Mouse (Mus musculus): ENCODE measurements around the gene Asic2.

Gene Asic2

DNA sequence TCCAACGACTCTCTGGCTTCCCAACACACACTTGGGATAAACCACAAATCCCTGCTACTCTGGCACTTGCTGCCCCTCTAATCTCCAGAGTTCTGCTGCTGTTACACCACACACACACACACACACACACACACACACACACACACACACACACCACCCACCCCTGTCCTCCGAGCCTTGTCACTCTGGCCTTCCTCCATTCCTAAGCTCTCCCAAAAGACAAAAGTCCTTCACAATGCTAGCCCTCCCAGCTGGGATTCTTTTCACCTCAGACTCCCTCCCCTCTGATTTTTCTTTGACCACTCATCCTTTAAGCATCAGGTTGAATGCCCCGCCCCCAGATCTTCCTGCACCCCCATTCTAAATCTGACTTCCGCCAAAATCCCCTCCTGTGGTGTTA, 506.5 kb downstream of the Asic2 start:
- no peak for DNase-seq (ENCODE audit: low read depth in 2 of 2, low spot score in 2 of 2)

DNA sequence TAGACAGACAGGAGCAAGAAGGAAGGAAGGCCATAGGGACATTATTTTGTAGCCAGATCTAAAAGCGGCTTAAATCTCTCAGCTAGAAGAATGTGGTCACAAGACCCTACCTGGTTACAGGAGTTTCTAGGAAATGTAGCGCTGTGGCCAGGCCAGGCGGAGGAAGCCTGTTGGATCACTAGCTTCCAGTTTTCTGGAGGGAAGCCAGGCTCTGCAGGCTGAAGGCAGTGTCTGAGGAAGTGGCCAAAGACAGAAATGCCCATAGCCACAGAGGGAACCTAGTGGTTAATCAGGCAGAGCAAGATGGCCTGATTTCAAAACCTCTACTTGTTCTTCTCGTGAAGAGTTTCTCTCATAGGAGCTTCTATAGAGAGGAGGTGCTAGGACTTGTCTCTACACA, 513.3 kb downstream of the Asic2 start:
- no peak for DNase-seq (ENCODE audit: low read depth in 2 of 2, low spot score in 2 of 2)

DNA sequence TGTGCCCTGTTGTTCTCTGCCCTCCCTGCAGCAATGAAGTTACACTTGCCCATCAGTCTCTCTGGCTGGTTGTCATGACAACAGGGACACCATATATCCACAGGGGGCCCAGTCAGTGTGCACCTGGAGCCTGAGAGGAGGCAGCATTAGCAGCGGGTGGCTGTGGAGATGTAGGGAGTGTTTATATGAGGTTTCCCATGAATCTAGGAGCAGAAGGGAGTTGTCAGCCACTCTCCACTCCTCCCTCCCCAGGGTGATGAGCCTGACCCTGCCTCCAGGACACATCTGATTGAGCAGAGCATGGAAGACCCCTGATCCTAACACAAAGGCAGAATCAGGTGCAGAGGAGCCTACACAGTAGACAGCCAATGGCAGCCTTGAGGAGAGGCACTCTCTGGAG, 514.1 kb downstream of the Asic2 start:
- no peak for DNase-seq (ENCODE audit: low read depth in 2 of 2, low spot score in 2 of 2)

DNA sequence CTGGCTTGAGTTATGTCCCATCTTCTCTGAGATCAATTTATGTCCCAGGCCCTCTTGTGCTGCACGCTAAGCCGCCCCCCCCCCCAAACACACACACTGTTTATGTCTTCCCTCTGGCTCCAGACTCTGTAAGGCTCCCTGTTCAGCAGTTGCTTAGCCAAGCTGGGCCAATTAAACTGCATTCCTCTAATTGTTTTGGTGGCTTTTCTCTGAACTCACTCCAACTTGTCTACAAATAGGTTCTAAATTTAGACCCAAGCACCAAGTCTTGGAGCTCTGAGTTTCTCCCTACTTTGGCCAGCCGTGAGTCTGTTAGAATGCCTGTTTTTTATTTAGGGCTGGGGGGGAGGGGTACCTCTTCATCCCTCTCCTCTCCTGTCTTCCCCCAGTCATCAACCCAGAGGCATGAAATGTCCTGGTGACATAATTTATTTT, 519.0 kb downstream of the Asic2 start:
- DNase-seq (ENCODE audit: low read depth in 2 of 2, low spot score in 2 of 2), result no peak

DNA sequence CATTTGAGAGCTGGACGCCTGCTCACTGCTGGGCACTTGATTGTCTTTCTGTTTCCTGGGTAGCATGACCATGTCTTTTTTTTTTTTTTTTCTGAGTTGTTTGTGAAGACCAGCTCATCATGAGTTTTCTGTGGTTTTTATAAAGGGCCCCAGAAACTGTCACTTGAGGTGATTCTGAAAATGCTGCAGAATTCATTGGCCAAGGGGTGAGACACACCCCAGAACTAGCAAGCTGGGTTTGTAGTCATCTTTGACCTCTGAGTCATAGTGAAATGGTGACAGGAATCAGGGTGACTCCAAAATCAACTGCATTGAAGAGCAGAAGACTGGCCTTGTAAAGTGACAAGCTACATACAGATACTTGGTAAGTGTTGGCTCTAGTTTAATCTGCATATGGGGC, 521.9 kb downstream of the Asic2 start:
- DNase-seq (ENCODE audit: low read depth in 2 of 2, low spot score in 2 of 2), result no peak

DNA sequence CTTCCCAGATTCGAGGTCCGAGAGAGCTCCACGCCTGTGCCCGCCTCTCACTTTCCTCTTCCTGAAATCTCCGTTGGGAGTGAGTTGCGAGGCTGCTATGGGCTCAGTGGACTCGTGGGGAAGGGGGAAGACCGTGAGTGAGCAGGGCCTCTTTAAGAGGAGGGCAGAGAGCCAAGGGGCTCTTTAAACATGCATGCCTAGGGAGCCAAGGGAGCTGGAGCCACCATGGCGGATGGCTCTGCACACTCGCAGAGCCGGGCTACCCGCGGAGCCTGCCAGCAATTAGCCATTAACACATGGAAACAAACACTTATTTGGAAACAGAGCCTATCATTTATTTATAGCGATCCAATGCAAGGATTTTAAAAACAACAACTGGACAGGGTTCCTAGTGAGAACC, 541.4 kb downstream of the Asic2 start:
- no peak for DNase-seq (ENCODE audit: low read depth in 2 of 2, low spot score in 2 of 2)

DNA sequence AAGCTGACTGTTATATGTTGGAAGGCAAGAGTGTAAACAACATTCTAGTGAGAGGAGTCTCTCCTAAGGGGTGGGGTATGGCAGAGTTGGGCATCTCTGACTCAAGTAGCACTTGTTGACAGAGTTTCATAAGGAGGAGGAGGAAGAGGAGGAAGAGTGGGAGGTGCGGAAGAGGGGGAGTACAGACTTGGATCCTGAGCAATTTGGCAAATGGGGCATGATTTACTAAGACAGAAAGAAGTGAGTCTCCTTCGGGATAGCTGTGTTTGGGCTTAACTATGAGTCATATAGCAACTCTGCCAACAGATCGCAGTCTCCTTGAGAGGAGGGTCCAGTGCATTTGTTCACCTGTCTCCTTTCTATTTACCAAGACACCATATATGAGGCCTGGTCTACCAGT, 549.1 kb downstream of the Asic2 start:
- DNase-seq (ENCODE audit: low read depth in 2 of 2, low spot score in 2 of 2), result no peak

DNA sequence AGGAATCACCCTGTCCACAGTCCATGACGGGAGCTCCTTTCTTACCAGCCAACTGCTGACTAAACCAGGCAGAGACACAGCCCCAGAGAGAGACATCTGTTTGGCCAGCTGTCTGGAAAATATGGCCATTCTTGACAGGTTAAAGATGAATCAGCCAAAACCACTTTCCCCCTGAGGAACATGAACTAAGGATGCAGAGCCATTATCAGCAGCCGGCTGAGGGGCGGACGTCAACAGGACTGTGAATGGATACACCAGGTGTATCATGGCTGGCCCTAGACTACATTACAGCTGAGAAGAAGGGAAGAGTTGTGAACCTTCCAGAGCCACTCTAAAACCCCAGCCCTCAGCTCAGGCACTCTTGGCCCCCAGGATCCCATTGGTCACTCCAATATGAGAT, 550.2 kb downstream of the Asic2 start:
- DNase-seq (ENCODE audit: low read depth in 2 of 2, low spot score in 2 of 2), result no peak

DNA sequence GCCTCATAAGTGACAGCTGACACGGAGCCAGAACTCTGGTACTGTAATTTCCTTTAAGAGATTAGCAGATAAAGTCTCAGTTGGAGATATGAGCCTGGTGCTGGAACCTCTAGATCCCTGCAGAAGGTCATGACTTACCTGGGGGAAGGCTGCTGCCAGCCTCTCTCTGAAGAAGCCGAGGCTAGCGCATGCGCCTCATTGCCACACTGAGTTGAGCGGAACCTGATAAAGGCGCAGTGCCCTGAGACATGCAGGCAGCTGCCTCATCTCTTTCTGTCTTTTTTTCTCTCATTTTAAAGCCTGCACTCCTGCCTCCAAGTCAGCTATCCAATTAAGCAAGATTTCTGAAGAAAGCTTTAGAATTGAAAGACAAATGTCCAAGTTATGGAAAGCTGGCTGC, 551.9 kb downstream of the Asic2 start:
- DNase-seq (ENCODE audit: low read depth in 2 of 2, low spot score in 2 of 2), result no peak

DNA sequence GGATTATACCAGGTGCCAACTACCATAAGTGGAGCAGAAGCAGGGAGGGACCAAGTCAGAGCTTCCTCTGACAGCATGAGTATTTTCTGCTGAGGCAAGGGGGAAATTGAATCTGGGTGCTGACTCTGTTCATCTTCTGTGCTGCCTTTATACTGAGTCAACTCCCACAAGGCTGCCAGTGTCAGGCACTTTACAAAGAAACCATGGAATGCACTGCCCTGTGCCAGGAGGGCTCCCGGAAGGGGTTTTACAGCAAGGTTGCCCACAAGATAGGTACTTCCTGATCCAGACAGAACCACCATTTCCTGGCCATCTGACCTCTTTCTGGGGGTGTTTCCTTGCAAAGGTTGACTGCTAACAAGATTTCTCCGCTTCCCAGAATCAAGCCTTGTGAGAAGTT, 553.7 kb downstream of the Asic2 start:
- DNase-seq (ENCODE audit: low read depth in 2 of 2, low spot score in 2 of 2), result no peak

DNA sequence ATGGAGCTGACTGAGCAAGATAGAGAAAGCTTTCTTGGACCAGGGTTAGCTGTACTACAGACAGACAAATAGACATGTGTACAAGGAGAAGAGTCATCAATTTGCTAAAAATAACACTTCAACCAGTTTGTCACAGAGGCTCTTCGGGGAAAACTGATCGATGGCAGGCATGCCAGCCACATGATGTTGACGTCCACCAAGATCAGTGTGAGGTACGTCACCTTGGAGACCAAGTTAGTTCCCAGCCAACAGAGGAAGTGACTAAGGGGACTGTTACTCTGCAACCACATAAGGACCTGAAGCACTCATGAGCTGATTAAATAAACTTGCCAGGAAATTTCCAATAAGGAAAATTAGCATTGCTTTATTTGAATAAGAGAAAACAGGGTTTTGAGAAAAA, 557.0 kb downstream of the Asic2 start:
- DNase-seq (ENCODE audit: low read depth in 2 of 2, low spot score in 2 of 2), result no peak

DNA sequence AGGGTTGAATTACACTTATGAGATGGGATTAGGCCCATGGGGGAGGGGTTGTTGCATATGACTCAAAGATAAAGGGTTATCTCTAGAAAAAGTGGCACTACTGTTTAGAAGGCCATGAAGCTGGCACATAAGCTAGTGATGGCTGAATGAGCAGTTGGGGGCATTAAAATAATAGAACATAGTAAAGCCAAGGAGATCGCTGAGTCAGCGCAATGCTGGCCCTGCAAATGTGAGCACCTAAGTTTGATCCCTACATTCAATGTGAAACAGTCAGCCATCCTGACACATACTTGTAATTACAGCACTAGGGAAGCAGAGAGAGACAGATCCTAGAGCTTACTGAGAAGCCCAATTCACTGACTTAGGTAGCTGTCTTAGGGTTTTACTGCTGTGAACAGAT, 562.3 kb downstream of the Asic2 start:
- DNase-seq (ENCODE audit: low read depth in 2 of 2, low spot score in 2 of 2), result no peak

DNA sequence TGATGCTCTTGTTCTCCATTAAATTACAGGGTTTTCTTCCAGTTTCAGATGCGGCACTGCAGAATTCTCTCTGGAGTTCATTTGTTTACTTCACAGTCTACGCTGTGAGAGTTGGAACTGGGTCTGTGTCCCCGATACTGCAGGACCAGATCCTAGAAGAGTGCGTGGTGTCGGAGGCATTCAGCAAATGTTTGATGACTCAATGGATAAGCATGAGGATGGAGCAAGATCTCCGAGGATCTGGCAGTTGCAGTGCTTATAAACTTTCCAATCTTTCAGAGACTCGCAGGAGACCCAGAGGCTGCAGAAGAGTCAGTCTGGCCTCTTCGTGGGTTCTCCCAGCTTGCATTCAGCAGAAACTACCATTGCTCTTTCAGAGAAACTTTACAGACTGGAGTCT, 566.0 kb downstream of the Asic2 start:
- DNase-seq (ENCODE audit: low read depth in 2 of 2, low spot score in 2 of 2), result no peak

DNA sequence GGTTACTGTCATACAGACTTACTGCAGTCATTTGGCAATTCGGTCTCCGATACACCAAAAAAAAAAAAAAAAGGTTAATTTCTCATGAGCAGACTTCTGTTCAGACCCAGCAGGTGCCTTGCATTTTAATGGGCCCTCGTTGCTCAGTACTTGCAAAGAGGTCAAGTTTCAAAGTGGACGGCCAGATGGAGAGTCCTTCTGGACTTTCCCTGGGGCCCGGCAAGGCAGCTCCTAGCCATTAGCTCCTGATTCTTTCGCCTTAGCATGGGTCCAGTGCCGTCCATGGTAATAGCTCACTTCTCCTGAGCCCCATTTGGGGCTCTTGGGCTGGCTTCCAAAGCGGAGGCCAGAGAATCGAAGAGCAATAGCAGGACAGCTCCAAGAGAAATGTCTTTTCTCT, 575.4 kb downstream of the Asic2 start:
- DNase-seq (ENCODE audit: low read depth in 2 of 2, low spot score in 2 of 2), result no peak

DNA sequence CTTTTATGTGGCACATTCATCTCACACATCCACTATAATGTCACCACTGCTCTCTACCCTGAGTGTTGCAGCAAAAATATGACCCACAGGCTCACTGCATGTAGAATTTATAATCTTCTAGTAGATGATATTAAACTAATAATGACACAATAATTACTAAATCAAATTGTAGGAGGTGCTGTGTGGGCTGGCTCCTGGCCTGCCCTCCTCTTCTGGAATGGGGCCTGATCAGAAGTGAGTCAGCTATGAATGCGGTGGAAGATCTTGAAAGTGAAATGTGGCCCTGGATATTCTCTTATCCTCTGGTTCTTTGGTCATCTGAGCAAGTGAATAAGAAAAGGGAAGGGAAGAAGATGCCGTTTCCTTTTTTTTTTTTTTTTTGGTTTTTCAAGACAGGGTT, 582.1 kb downstream of the Asic2 start:
- no peak for DNase-seq (ENCODE audit: low read depth in 2 of 2, low spot score in 2 of 2)

DNA sequence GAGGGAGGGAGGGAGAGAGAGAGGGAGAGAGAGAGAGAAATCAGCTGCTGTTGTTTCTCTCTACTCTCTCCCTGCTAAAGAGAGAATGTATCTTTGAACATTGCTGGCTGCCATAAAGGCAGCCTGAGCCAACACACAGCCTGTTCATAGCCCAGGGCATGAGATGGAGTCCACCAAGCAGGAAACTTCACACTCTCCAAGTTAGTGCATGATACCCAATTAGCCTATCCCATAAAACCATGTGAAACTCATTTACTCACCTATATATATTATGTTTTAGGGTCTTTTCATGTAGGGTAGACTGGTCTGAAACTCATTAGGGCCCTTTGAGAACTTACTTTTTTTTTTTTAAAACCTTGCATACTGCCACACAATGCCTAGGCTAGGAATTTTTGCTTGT, 582.7 kb downstream of the Asic2 start:
- no peak for DNase-seq (ENCODE audit: low read depth in 2 of 2, low spot score in 2 of 2)

DNA sequence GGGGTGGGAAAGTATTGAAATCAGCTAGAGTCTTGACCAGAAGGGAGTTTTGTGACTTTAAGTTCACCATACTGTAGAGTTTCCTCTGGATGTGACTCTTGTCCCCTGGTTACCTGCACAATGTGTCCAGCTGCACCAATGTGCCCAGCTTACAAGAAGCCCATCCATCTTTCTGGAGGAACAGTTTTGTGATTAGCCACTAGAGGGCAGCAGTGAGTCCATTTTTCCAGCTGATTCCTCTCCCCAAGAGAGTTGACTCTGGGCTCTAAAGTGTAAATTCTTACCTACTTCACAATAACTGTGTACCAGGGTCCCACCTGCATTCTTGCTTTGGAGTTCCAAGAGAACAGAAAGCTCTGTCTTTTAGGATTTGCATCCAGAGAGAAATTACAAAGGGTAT, 593.4 kb downstream of the Asic2 start:
- DNase-seq (ENCODE audit: low read depth in 2 of 2, low spot score in 2 of 2), result no peak

DNA sequence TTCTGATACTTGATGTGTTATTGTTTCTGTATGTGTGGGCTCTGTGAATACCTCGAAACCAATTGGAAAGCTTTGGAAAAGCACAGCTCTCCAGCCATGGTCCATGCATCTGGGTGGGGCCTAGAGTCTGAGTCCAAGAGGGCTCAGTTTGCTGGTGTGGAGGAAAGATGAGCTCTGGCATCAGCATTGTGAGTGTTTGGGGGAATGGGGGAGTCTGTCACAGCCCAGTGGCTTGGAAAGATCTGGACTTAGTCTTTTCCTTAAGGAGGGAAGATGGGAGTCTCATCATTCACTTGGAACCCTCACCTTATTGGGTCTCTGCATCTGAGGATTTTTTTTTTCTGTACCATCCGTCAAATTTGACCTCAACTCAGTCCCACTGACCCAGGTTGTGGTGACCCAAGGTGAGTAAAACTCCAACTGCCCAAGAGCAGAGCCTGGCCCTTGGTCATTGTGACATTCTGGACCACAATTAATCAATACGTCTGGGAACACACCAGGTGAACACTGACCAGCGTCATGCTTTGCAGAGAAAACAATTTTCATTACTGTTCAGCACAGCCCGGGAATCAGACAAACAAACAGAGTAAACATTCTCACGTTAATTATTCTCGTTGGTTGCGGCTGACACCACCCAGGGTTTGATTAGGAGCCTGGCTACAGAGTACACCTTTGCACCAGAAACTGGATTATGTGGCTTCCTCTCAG, 594.1 kb downstream of the Asic2 start:
- no peak for DNase-seq (ENCODE audit: low read depth in 2 of 2, low spot score in 2 of 2)

DNA sequence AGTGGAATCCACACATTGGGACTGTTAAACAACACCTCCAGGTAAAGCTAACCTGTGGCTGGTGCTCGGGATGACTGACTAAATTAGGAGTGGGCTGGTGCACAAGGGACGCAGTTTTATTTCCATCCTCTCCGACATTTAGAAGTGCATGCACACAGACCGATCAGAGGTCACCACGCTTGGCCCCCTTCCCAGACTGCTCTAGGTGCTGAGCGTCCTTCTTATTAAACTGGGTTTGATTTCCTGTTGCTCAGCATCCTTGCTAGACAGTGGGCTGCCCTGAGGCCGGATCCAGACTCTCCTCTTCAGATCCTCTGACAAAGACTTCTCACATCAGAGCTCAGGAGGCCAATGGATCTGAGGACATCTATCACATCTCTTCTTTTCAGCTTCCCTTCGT, 596.7 kb downstream of the Asic2 start:
- DNase-seq (ENCODE audit: low read depth in 2 of 2, low spot score in 2 of 2), result no peak

DNA sequence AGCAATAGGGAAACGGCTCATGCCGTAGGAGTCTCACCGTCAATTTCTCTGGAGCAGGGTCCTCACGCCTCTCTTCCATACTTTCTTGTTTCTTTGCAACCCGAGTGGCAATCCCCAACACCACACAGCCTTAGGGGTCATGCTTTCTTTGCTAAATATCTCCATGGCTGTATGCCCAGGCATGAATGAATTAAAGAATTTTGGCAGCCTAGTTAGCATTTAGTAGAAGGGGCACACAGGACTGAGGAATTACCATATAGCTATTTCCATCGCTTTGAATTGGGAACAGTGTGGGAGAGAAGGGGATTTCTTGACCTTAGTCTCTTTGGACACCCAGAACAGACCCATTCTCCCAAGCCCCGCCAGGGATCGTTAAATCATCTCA, 597.8 kb downstream of the Asic2 start:
- DNase-seq (ENCODE audit: low read depth in 2 of 2, low spot score in 2 of 2), result no peak

DNA sequence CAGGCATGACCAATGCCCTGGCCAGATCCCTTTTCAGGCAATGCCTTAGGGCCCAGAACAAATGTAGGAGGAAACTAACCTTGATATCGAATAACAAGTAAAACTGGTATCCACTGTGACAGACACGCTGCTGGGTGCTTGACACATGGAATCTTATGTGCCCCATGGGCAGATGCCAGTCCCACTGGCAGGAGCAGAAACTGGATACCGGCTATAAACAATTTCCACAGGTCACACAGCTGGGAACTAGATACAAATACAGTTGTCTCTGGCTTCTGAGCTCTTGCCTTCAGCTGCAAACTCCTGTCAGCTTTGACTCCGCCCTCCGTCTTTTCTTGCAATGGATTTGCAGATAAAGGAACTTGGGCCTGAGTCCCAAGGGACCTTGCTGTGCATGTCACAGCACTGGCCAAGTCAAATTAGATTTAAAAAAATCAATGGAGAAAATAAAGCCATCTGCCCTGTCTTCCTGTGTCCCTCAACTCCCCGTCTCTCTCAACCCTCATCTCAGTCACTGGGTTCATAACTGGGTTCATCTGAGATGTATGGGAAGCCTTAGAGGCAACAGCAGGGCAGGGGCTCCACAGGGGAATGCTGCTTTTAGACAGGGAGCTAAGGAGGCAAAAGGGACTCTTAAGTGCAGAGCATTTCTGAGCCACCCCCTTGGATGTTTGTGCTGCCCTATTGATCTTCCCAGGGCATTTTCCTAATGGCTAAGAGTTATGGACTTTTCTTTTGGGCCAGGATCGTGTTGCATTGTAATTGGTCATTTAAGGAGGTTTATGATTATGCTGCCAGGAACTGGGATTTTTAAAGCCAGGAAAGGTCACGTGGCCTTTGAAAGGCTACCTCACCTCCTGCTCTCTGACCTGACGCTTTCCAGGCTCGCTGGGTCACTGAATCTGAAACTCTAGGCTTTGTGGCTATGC, 598.5 kb downstream of the Asic2 start:
- DNase-seq (ENCODE audit: low read depth in 2 of 2, low spot score in 2 of 2), result no peak

DNA sequence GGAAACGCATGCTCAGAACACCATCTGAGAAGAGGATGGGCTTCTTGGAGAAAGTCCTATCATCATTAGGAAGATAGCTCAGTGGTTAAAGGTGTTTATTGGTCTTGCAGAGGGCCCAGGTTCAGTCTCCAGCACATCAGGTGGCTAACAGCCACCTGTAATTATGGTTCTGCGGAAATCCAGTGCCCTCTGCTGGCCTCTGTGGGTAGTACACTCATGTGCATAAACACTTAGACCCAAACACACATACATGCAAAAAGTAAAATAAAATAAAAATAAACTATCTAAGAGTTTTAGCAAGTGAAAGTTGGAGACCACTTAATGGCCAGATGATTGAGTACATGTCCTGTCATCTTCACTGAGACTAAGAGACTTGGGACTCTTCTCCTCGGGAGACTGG, 603.8 kb downstream of the Asic2 start:
- DNase-seq (ENCODE audit: low read depth in 2 of 2, low spot score in 2 of 2), result no peak

DNA sequence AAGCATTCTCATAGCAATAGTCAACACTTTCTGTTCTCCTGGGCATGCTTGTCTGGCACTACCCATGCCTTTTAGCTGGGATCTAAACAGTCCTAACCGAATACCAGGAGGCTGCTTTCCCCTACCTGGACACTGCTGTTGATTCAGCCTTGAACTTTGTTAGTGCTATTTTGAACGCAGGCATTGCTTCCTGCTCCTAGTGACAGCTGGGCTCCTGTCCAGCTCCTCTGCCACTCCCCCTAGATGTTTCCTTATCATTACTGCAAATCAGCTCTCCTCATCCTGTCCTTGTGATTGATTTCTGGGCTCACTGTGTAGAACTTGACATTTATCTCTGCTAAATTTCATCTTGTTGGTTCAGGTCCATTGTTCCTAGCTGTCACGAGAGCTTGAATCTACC, 605.8 kb downstream of the Asic2 start:
- no peak for DNase-seq (ENCODE audit: low read depth in 2 of 2, low spot score in 2 of 2)
